Mouse (Mus musculus): ENCODE results near the gene H2-Ob. TPM values are rescaled to one million over a fixed set of nuclear protein-coding genes. Genes with fewer than 3 reads are reported as not detected.

Gene H2-Ob
- polyA plus RNA-seq, 1 experiment from 2014 or later: 0.30 TPM

- WGBS: 10% methylated on average over 41 of the region's 41 CpGs
- peak; percentile 80 for ATAC-seq
- peak within 1 kb of the TSS; percentile 64 for H3K4me3 ChIP-seq (ENCODE audit: low read depth, low read length)
- no peaks in the 10 kb centered on the region for H3K9me3 ChIP-seq (ENCODE audit: control insufficient read depth)
- peak within 1 kb of the TSS; percentile 54; the same call in 1 of the 2 replicates for H3K27ac ChIP-seq (ENCODE audit: low read depth, low read length)
- H3K9ac ChIP-seq (ENCODE audit: low read depth, low read length): peak within 1 kb of the TSS; percentile 65
- no peak for TF ChIP-seq CTCF (IDR thresholded peaks at IDR 0.05; ENCODE audit: low read depth)
- H3K36me3 ChIP-seq (ENCODE audit: control insufficient read depth, insufficient read depth): no peaks in the 10 kb centered on the region; the same call in 1 of the 2 replicates
- peak within 1 kb of the TSS; percentile 99 for H3K4me2 ChIP-seq (replicated peaks; ENCODE audit: low read depth)
- no peaks in the 10 kb centered on the region for H3K4me1 ChIP-seq (replicated peaks; ENCODE audit: control insufficient read depth, insufficient read depth, low read length)
- H3K27me3 ChIP-seq (replicated peaks; ENCODE audit: control insufficient read depth, insufficient read depth, low read length): peaks cover 5% of the 10 kb centered on the region
Measured at GRCm38 (mm10) chr17:34196941-34197894, 41.5 kb upstream of the H2-Ob start, which contains the start of gene Psmb8. Psmb8 (plus strand) TSS chr17:34197721.

GRCm38 (mm10) chr17:34197904-34198520 lies 40.7 kb upstream of the H2-Ob start:
- peaks cover 5% of the 10 kb centered on the region for H3K27me3 ChIP-seq (replicated peaks; ENCODE audit: control insufficient read depth, insufficient read depth, low read length)
- no peaks in the 10 kb centered on the region for H3K9me3 ChIP-seq (ENCODE audit: control insufficient read depth)
- H3K4me3 ChIP-seq (ENCODE audit: low read depth, low read length): peak overlapping the region; percentile 64
- peak; percentile 64 for ATAC-seq
- 1% methylated on average over 32 of the region's 32 CpGs for WGBS
- no peak for TF ChIP-seq CTCF (IDR thresholded peaks at IDR 0.05; ENCODE audit: low read depth)
- H3K9ac ChIP-seq (ENCODE audit: low read depth, low read length): peak overlapping the region; percentile 65
- no peaks in the 10 kb centered on the region for H3K4me1 ChIP-seq (replicated peaks; ENCODE audit: control insufficient read depth, insufficient read depth, low read length)
- peak overlapping the region; percentile 99 for H3K4me2 ChIP-seq (replicated peaks; ENCODE audit: low read depth)
- peak overlapping the region; percentile 54; the same call in 1 of the 2 replicates for H3K27ac ChIP-seq (ENCODE audit: low read depth, low read length)
- H3K36me3 ChIP-seq (ENCODE audit: control insufficient read depth, insufficient read depth): no peaks in the 10 kb centered on the region; the same call in 1 of the 2 replicates

- ATAC-seq: peak; percentile 5; the same call in 1 of the 2 replicates
- Histone ChIP-seq H3K27me3 (replicated peaks; ENCODE audit: control insufficient read depth, insufficient read depth, low read length) (peaks cover 5% of the 10 kb centered on the region), H3K27ac (ENCODE audit: low read depth, low read length) (peak overlapping the region; percentile 54; the same call in 1 of the 2 replicates), H3K36me3 (ENCODE audit: control insufficient read depth, insufficient read depth) (no peaks in the 10 kb centered on the region; the same call in 1 of the 2 replicates), H3K4me1 (replicated peaks; ENCODE audit: control insufficient read depth, insufficient read depth, low read length) (no peaks in the 10 kb centered on the region), H3K4me3 (ENCODE audit: low read depth, low read length) (peak overlapping the region; percentile 64), H3K9me3 (ENCODE audit: control insufficient read depth) (no peaks in the 10 kb centered on the region), H3K4me2 (replicated peaks; ENCODE audit: low read depth) (peak overlapping the region; percentile 99), H3K9ac (ENCODE audit: low read depth, low read length) (peak overlapping the region; percentile 65)
- 11% methylated on average over 11 of the region's 11 CpGs for WGBS
- TF ChIP-seq CTCF (IDR thresholded peaks at IDR 0.05; ENCODE audit: low read depth): no peak
Measured at GRCm38 (mm10) chr17:34198521-34198912, 40.2 kb upstream of the H2-Ob start.

- 66% methylated on average over 12 of the region's 12 CpGs for WGBS
- Histone ChIP-seq H3K27me3 (replicated peaks; ENCODE audit: control insufficient read depth, insufficient read depth, low read length) (peaks cover 5% of the 10 kb centered on the region), H3K4me2 (replicated peaks; ENCODE audit: low read depth) (peak overlapping the region; percentile 99), H3K9me3 (ENCODE audit: control insufficient read depth) (no peaks in the 10 kb centered on the region), H3K9ac (ENCODE audit: low read depth, low read length) (no peak overlapping the region), H3K4me1 (replicated peaks; ENCODE audit: control insufficient read depth, insufficient read depth, low read length) (no peaks in the 10 kb centered on the region), H3K4me3 (ENCODE audit: low read depth, low read length) (peak overlapping the region; percentile 64), H3K36me3 (ENCODE audit: control insufficient read depth, insufficient read depth) (no peaks in the 10 kb centered on the region; the same call in 1 of the 2 replicates), H3K27ac (ENCODE audit: low read depth, low read length) (no peak overlapping the region)
- no peak for TF ChIP-seq CTCF (IDR thresholded peaks at IDR 0.05; ENCODE audit: low read depth)
- ATAC-seq: no peak
Measured at GRCm38 (mm10) chr17:34199050-34199619, 39.6 kb upstream of the H2-Ob start.

- no peak overlapping the region for H3K27ac ChIP-seq (ENCODE audit: low read depth, low read length)
- 91% methylated on average over 10 of the region's 10 CpGs for WGBS
- no peaks in the 10 kb centered on the region for H3K9me3 ChIP-seq (ENCODE audit: control insufficient read depth)
- H3K4me1 ChIP-seq (replicated peaks; ENCODE audit: control insufficient read depth, insufficient read depth, low read length): no peaks in the 10 kb centered on the region
- no peak overlapping the region for H3K9ac ChIP-seq (ENCODE audit: low read depth, low read length)
- H3K4me2 ChIP-seq (replicated peaks; ENCODE audit: low read depth): no peak overlapping the region
- H3K4me3 ChIP-seq (ENCODE audit: low read depth, low read length): no peak overlapping the region
- ATAC-seq: no peak
- H3K27me3 ChIP-seq (replicated peaks; ENCODE audit: control insufficient read depth, insufficient read depth, low read length): peaks cover 5% of the 10 kb centered on the region
- no peaks in the 10 kb centered on the region; the same call in 1 of the 2 replicates for H3K36me3 ChIP-seq (ENCODE audit: control insufficient read depth, insufficient read depth)
- TF ChIP-seq CTCF (IDR thresholded peaks at IDR 0.05; ENCODE audit: low read depth): no peak
Measured at GRCm38 (mm10) chr17:34200047-34200446, 38.7 kb upstream of the H2-Ob start.
